Mouse (Mus musculus) kidney, adult 18-20 months (tissue): ENCODE results near the gene Pef1.

Experiments
- DNase-seq: peaks from one replicate; pipeline ENCODE4 v3.0.0; 2021

The Pef1 gene

DNA sequence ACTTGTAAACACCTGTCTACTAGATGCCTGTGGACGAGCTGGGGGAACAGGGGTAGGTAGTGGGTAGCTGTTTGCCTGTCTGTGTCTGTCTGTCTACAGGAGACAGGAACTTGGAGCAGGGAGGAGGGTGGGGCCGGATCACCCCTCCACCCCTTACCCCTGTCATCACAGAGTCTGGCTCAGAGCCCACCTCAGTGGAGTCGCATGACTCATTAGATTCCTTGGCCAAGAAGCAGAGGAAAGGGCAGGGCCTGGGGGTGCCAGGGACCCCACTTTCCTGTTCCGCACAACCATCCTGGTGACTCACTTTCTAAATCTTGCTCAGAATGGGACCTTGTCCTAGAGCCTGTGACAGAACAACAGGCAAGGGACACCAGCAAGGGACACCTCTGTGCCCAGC, 74.7 kb downstream of the Pef1 start:
- DNase-seq, result peak; percentile 65

GRCm38 (mm10) chr4:130177536-130177935, 75.2 kb downstream of the Pef1 start:
- DNase-seq, result peak; percentile 48
